Mouse (Mus musculus) MEL (cell line): ENCODE measurements around the gene Sh3bgrl. TPM values are rescaled to one million over a fixed set of nuclear protein-coding genes. Genes with fewer than 3 reads are reported as not detected.

Experiments
- DNase-seq: peaks from one replicate; pipeline ENCODE4 v3.0.0; 2011; ENCODE audit warnings: low read depth, low spot score
- H3K27ac ChIP-seq: 2 replicates; pipeline ENCODE4 v1.5.1; 2012; ENCODE audit warnings: low read depth, mild to moderate bottlenecking, control low read depth, low read length, moderate library complexity; ENCODE audit not compliant: control insufficient read depth
- H3K27me3 ChIP-seq, 2 experiments: fragments of 150-350 bp in 1 of 2; sonication (generic) in 1 of 2; 2 replicates each; pipeline ENCODE4 v1.6.1; 2012; ENCODE audit warnings: low read length in 2 of 2, mild to moderate bottlenecking in 2 of 2, improper control_type of control experiment in 1 of 2, moderate library complexity in 1 of 2; ENCODE audit not compliant: insufficient read depth in 2 of 2, control insufficient read depth in 1 of 2
- H3K36me3 ChIP-seq, 2 experiments: 2 replicates each; pipeline ENCODE4 v1.6.1; 2012 to 2014; ENCODE audit warnings: low read length in 2 of 2, improper control_type of control experiment in 1 of 2, inconsistent platforms in 1 of 2, mild to moderate bottlenecking in 1 of 2; ENCODE audit not compliant: insufficient read depth in 2 of 2, control insufficient read depth in 1 of 2
- H3K4me1 ChIP-seq, 2 experiments: fragments of 150-350 bp in 1 of 2; sonication (generic) in 1 of 2; 2 replicates each; pipeline ENCODE4 v1.6.1; 2012; ENCODE audit warnings: low read length in 2 of 2, improper control_type of control experiment in 1 of 2, mild to moderate bottlenecking in 1 of 2; ENCODE audit not compliant: insufficient read depth in 2 of 2, control insufficient read depth in 1 of 2
- H3K4me3 ChIP-seq, 2 experiments: fragments of 150-350 bp in 1 of 2; sonication (generic) in 1 of 2; 2 replicates each; pipeline ENCODE4 v1.5.1; 2012; ENCODE audit warnings: low read depth in 2 of 2, low read length in 2 of 2, mild to moderate bottlenecking in 2 of 2, moderate library complexity in 2 of 2, control low read depth in 1 of 2, improper control_type of control experiment in 1 of 2; ENCODE audit not compliant: control insufficient read depth in 1 of 2, insufficient read depth in 1 of 2
- H3K79me2 ChIP-seq: 2 replicates; pipeline ENCODE4 v1.6.1; 2012; ENCODE audit warnings: mild to moderate bottlenecking, low read length, moderate library complexity; ENCODE audit not compliant: control insufficient read depth, poor library complexity, insufficient read depth
- H3K9ac ChIP-seq: 2 replicates; pipeline ENCODE4 v1.6.1; 2012; ENCODE audit warnings: low read depth, mild to moderate bottlenecking, control low read depth, low read length, moderate library complexity; ENCODE audit not compliant: control insufficient read depth, poor library complexity, severe bottlenecking
- H3K9me3 ChIP-seq: fragments of 150-350 bp; sonication (generic); replicated peaks from 2 replicates; pipeline ENCODE4 v1.6.1; 2012; ENCODE audit warnings: mild to moderate bottlenecking, low read length, improper control_type of control experiment, moderate library complexity; ENCODE audit not compliant: insufficient read depth
- BHLHE40 ChIP-seq: IDR thresholded peaks from 2 replicates; pipeline ENCODE4 v1.6.1; 2012; ENCODE audit warnings: low read depth, mild to moderate bottlenecking, inconsistent platforms, low read length, improper control_type of control experiment, borderline replicate concordance
- CHD1 ChIP-seq: IDR thresholded peaks from 2 replicates; pipeline ENCODE4 v1.6.1; 2012; ENCODE audit warnings: low read depth, mild to moderate bottlenecking, inconsistent platforms, low read length, improper control_type of control experiment
- CHD2 ChIP-seq: IDR thresholded peaks from 2 replicates; pipeline ENCODE4 v1.6.1; 2011; ENCODE audit warnings: low read length, improper control_type of control experiment
- E2F4 ChIP-seq: IDR thresholded peaks from 2 replicates; pipeline ENCODE4 v1.6.1; 2011; ENCODE audit warnings: low read depth, low read length, improper control_type of control experiment, borderline replicate concordance
- EP300 ChIP-seq, 2 experiments: IDR thresholded peaks; 2 replicates each; pipeline ENCODE4 v1.6.1; 2011; ENCODE audit warnings: improper control_type of control experiment in 2 of 2, low read length in 2 of 2, low read depth in 1 of 2, mild to moderate bottlenecking in 1 of 2
- GABPA ChIP-seq: IDR thresholded peaks from 2 replicates; pipeline ENCODE4 v1.6.1; 2012; ENCODE audit warnings: low read depth, mild to moderate bottlenecking, inconsistent platforms, low read length, improper control_type of control experiment, moderate library complexity
- GATA1 ChIP-seq: IDR thresholded peaks from 2 replicates; pipeline ENCODE4 v1.6.1; 2011; ENCODE audit warnings: low read depth, low read length, improper control_type of control experiment
- MAFK ChIP-seq: IDR thresholded peaks from 2 replicates; pipeline ENCODE4 v1.6.1; 2011; ENCODE audit warnings: low read depth, mild to moderate bottlenecking, low read length, improper control_type of control experiment, borderline replicate concordance
- MAZ ChIP-seq: IDR thresholded peaks from 2 replicates; pipeline ENCODE4 v1.6.1; 2012; ENCODE audit warnings: low read depth, mild to moderate bottlenecking, inconsistent platforms, low read length, improper control_type of control experiment
- MYB ChIP-seq: IDR thresholded peaks from 2 replicates; pipeline ENCODE4 v1.6.1; 2011; ENCODE audit warnings: mild to moderate bottlenecking, low read depth, low read length, improper control_type of control experiment
- POLR2AphosphoS5 ChIP-seq: IDR thresholded peaks from 2 replicates; pipeline ENCODE4 v1.6.1; 2012; ENCODE audit warnings: low read depth, borderline replicate concordance, mild to moderate bottlenecking, inconsistent platforms, low read length, moderate library complexity, mixed read lengths
- RAD21 ChIP-seq: IDR thresholded peaks from 2 replicates; pipeline ENCODE4 v1.6.1; 2011; ENCODE audit warnings: mild to moderate bottlenecking, low read depth, low read length, improper control_type of control experiment
- RCOR1 ChIP-seq: IDR thresholded peaks from 2 replicates; pipeline ENCODE4 v1.6.1; 2012; ENCODE audit warnings: low read depth, mild to moderate bottlenecking, inconsistent platforms, low read length, improper control_type of control experiment
- SIN3A ChIP-seq: IDR thresholded peaks from 2 replicates; pipeline ENCODE4 v1.6.1; 2012; ENCODE audit warnings: low read length, improper control_type of control experiment, inconsistent platforms
- TCF12 ChIP-seq: IDR thresholded peaks from 2 replicates; pipeline ENCODE4 v1.6.1; 2014; ENCODE audit warnings: low read depth, mild to moderate bottlenecking, inconsistent platforms, low read length, improper control_type of control experiment, moderate library complexity
- UBTF ChIP-seq: IDR thresholded peaks from 2 replicates; pipeline ENCODE4 v1.6.1; 2012; ENCODE audit warnings: low read depth, mild to moderate bottlenecking, inconsistent platforms, low read length, improper control_type of control experiment, moderate library complexity, borderline replicate concordance; ENCODE audit not compliant: insufficient read depth
- ZC3H11A ChIP-seq: IDR thresholded peaks from 2 replicates; pipeline ENCODE4 v1.6.1; 2012; ENCODE audit warnings: low read depth, mild to moderate bottlenecking, inconsistent platforms, low read length, improper control_type of control experiment
- ZMIZ1 ChIP-seq: IDR thresholded peaks from 2 replicates; pipeline ENCODE4 v1.6.1; 2012; ENCODE audit warnings: low read depth, mild to moderate bottlenecking, inconsistent platforms, low read length, improper control_type of control experiment, moderate library complexity
- polyA plus RNA-seq, 2 experiments: library from polyadenylated mRNA; stranded (reverse) in 1 of 2; unstranded in 1 of 2; fragments of >175 nt in 1 of 2; fragments of >200 nt in 1 of 2; gene quantifications; 2 replicates each; pipeline versions ENCODE4 v1.2.1 to v1.2.4; 2012; ENCODE audit warnings: low replicate concordance in 2 of 2, low read depth in 1 of 2; ENCODE audit not compliant: insufficient read length in 2 of 2, insufficient read depth in 1 of 2, missing spikeins in 1 of 2
- total RNA-seq: library from RNA; depleted of rRNA; stranded (reverse); fragments of 300-350 nt; gene quantifications from 2 replicates; pipeline ENCODE4 v1.2.3, GENCODE M21; 2012

Gene Sh3bgrl
- total and polyA plus RNA-seq, 3 experiments, result 50.5 to 126 (median 83.6) TPM

DNA sequence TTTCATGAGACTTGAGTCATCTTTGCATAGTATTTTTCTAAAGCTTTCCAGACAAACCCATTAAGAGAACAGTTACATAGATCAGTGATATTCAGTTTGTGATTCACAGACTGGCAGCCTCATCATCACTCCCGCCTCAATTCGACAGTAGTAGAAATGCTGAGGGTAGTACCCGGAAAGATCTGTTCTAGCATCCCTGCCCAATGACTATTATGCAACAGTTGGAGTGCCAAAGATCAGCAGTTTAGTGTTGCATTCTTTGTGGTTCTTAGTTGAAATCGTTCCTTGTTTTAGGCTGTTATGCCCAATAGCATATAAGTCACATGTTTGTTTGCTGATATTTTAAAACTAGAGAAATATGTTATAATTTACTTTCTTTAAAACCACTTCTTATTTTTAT, 94.4 kb downstream of the Sh3bgrl start:
- TF ChIP-seq MAZ, result no peak
- TF ChIP-seq RCOR1, result no peak
- TF ChIP-seq GATA1, result no peak
- TF ChIP-seq ZC3H11A, result no peak
- no peak for TF ChIP-seq CHD1
- TF ChIP-seq ZMIZ1, result no peak
- no peak for TF ChIP-seq UBTF
- Histone ChIP-seq H3K27ac (no peak overlapping the region), H3K27me3 (no peaks in the 10 kb centered on the region), H3K79me2 (no peaks in the 10 kb centered on the region), H3K9ac (no peak overlapping the region), H3K4me3 (no peak overlapping the region), H3K9me3 (no peaks in the 10 kb centered on the region), H3K36me3 (no peaks in the 10 kb centered on the region; a peak in 1 of 4 replicates), H3K4me1 (no peaks in the 10 kb centered on the region; a peak in 1 of 4 replicates)
- DNase-seq, result no peak

DNA sequence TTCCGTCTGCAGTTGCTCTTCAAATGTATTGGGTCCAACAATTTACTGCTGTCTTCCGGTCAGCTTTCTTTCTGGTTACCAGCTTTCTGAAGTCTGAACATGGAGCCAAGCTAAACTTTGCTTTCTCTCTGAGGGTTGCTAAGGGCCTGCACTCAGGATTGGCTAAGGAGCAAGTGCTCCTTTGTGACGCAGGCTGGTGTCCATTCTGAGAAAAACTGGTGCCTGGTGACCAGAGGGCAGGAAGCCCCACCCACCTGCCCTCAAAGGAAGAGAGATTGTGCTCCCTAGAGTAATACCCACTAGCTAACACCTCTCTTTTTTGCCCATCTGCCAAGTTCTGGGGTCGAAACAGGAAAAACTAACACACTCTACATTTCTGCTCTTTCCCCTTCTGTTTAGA, 95.8 kb downstream of the Sh3bgrl start:
- no peak for TF ChIP-seq BHLHE40
- TF ChIP-seq RAD21, result no peak
- no peak for TF ChIP-seq SIN3A
- no peak for TF ChIP-seq ZMIZ1
- TF ChIP-seq CHD2, result no peak
- no peak for TF ChIP-seq GABPA
- no peak for TF ChIP-seq EP300 (IDR thresholded peaks at IDR 0.05; ENCODE audit: low read depth in 1 of 2, low read length in 2 of 2)
- no peak for TF ChIP-seq TCF12
- no peak for TF ChIP-seq MAFK
- TF ChIP-seq E2F4, result no peak
- no peak for TF ChIP-seq POLR2AphosphoS5
- no peak for TF ChIP-seq MYB
- TF ChIP-seq, all 39 proteins: peak for 0

More for the DNA sequence above, 95.8 kb downstream of the Sh3bgrl start:
- Histone ChIP-seq H3K4me3 (no peak overlapping the region), H3K79me2 (no peaks in the 10 kb centered on the region), H3K36me3 (no peaks in the 10 kb centered on the region), H3K9ac (no peak overlapping the region), H3K27ac (no peak overlapping the region), H3K9me3 (no peaks in the 10 kb centered on the region), H3K27me3 (no peaks in the 10 kb centered on the region), H3K4me1 (no peaks in the 10 kb centered on the region; a peak in 1 of 4 replicates)
- DNase-seq, result no peak
